Mouse (Mus musculus): Measurements from ENCODE around the gene Crybg2. TPM values are rescaled to one million over a fixed set of nuclear protein-coding genes. Genes with fewer than 3 reads are reported as not detected.
A peak's percentile ranks its signal among the peaks of the same experiment; 100 is the strongest.

The Crybg2 gene
- polyA plus RNA-seq, 1 experiment from 2014 or later, result 11.1 TPM

DNA sequence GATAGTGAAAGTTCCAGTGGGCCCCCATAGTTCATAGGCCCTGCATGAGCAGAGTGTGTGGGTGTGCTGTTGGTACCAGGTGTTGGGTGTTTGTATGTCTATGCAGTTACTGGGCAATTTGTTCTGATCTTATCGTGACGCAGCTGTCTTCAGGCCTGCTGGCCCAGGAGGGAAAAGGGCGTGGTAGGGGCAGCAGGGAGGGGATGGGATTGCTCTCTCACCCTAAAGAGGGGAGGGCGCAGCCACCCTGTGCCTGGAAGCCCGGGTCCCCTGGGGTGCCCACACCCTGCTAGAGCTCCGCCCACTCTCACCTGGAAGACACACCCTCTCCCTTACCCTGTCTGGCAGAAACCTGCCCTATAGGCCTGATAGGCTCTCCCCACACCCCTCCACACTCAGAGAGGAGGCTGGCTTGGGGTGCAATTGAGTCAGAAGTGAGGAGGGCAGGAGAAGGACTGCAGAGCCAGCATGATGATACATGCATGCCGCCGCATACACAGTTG lies 1.4 kb downstream of the Crybg2 start:
- H3K4me1 ChIP-seq, result peaks cover 11% of the 10 kb centered on the region
- H3K9ac ChIP-seq, result no peak overlapping the region
- peak overlapping the region; percentile 61 for H3K27ac ChIP-seq
- no peak overlapping the region for H3K4me3 ChIP-seq (replicated peaks)
- H3K9me3 ChIP-seq, result no peaks in the 10 kb centered on the region
- ATAC-seq (ENCODE audit: insufficient read depth, low FRiP score, low read depth), result peak; percentile 80
- H3K36me3 ChIP-seq, result no peaks in the 10 kb centered on the region
- H3K27me3 ChIP-seq (replicated peaks), result peaks cover 5% of the 10 kb centered on the region; the same call in 1 of the 2 replicates
- 39% methylated on average over 8 of the region's 8 CpGs for WGBS
- H3K4me2 ChIP-seq, result no peak overlapping the region

DNA sequence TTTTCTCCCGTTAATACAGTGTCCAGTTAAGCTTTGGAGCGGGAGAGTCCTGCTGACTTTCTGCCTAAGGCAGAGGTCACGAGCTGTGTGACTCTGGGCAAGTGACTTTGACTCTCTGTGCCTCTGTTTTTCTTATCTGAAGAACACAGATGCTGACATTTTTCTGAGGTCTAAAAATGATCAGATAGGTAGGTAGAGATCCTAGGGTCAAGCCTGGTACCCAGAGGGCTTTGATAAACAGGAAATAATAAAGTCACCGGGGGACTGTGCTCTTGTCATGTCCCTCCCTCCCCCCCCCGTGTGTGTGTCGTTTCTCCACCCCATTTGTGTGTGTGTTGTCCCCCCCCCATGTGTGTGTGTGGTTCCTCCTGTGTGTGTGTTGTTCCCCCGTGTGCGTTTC lies 1.9 kb downstream of the Crybg2 start:
- H3K36me3 ChIP-seq, result no peaks in the 10 kb centered on the region
- 0 out of 2 replicates have a peak overlapping the region, but pooled peaks have one; percentile 32 for H3K27ac ChIP-seq
- whole genome bisulfite sequencing, result 57% methylated on average over 8 of the region's 8 CpGs
- H3K27me3 ChIP-seq (replicated peaks), result peaks cover 5% of the 10 kb centered on the region; the same call in 1 of the 2 replicates
- no peak overlapping the region for H3K4me2 ChIP-seq
- H3K9me3 ChIP-seq, result no peaks in the 10 kb centered on the region
- H3K4me1 ChIP-seq, result peaks cover 13% of the 10 kb centered on the region
- no peak overlapping the region for H3K9ac ChIP-seq
- no peak overlapping the region for H3K4me3 ChIP-seq (replicated peaks)
- no peak for ATAC-seq (ENCODE audit: insufficient read depth, low FRiP score, low read depth)

DNA sequence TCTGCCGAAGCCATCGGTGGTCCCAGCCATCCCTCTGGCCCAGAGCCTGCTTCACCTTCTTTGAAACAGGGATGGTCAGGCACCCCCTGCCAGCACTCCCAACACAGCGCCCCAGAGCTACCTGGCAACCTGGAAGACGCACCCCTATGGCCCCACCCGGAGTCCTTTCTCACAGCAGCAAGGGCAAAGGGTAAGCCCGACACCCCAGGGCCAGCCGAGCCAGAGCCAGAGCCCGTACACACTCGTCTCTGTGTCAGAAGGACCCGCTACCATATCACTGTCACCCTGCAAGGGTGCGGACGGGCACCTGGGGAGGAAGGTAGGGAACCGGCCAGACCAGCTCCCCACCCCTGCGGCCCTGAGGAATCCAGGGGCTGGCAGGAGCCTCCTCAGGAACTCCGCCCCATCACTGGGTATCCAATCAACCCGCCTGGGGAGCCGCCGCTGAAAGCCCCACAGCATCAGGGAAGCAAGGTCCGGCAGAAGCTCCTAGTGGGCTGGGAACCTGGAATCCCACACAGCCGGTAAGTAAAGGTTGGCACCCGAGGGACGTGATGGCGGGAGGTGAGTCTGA lies 4.9 kb downstream of the Crybg2 start:
- H3K36me3 ChIP-seq, result no peaks in the 10 kb centered on the region
- no peak overlapping the region for H3K27ac ChIP-seq
- peak overlapping the region; percentile 32 for H3K4me3 ChIP-seq (replicated peaks)
- ATAC-seq (ENCODE audit: insufficient read depth, low FRiP score, low read depth), result peak; percentile 67
- peaks cover 12% of the 10 kb centered on the region for H3K4me1 ChIP-seq
- peak overlapping the region; percentile 31 for H3K4me2 ChIP-seq
- no peaks in the 10 kb centered on the region for H3K9me3 ChIP-seq
- H3K27me3 ChIP-seq (replicated peaks), result no peaks in the 10 kb centered on the region; the same call in 1 of the 2 replicates
- no peak overlapping the region for H3K9ac ChIP-seq
- WGBS, result 17% methylated on average over 23 of the region's 23 CpGs

DNA sequence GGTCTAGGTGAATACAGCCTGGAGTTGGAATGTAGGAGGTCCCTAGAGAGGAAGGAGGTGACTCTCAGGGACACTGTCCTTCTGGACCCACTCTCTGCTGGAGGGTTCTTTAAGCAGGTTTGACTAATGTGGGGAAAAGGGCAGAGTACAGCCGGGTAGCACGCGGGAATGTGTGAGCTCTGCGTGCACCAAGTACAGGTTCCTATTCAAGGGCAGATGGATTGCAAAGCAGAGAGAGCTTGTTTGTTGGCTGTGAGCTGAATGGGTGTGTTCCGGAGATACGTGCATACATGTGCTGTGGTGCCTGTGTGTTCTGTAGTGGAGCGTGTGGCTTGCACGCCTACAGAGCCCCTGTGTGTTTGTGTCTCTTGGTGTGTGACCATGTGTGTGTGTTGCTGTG lies 6.8 kb downstream of the Crybg2 start:
- 76% methylated on average over 8 of the region's 8 CpGs for WGBS
- H3K36me3 ChIP-seq, result no peaks in the 10 kb centered on the region
- H3K27me3 ChIP-seq (replicated peaks), result no peaks in the 10 kb centered on the region; the same call in 1 of the 2 replicates
- peaks cover 9% of the 10 kb centered on the region for H3K4me1 ChIP-seq
- peak overlapping the region; percentile 32; the same call in 1 of the 2 replicates for H3K4me2 ChIP-seq
- H3K9me3 ChIP-seq, result no peaks in the 10 kb centered on the region
- H3K27ac ChIP-seq, result peak overlapping the region; percentile 61; the same call in 1 of the 2 replicates
- ATAC-seq (ENCODE audit: insufficient read depth, low FRiP score, low read depth), result peak; percentile 40
- H3K9ac ChIP-seq, result no peak overlapping the region
- no peak overlapping the region; the same call in 1 of the 2 replicates for H3K4me3 ChIP-seq (replicated peaks)

DNA sequence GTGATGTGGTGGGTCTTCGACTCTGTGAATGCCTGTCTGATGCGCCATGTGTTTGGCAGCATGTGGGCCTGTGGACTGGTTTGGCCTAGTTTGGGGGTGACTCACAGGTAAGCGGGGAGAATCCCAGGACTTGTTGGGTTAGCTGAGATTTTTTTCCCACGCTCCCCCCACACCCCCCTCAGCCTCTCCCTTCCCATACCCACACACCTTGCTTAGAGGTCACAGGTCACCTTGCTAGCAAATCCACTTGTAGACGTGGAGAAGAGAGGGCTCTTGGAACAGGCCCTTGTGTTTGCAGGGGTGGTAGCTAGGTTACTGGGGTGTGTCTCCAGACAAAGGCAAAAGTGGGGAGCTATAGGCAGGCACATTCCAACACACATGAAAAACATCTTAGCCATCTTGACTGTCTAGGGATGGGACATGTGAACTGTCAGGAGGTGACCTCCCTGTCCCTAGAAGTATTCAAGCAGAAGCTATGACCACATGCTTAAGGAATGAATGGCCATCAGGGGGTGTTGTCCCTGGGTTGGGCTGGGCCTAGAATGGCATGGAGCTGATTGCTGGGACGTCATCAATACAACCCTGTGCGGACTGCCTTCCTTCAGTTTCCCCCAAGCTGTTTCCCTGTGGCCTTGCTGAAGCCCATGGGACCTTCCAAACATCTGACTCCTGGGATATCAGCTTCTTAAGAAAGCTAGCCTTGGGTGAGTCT lies 7.4 kb downstream of the Crybg2 start:
- whole genome bisulfite sequencing, result 66% methylated on average over 7 of the region's 7 CpGs
- 0 out of 2 replicates have a peak, but pooled peaks have one; percentile 37 for ATAC-seq (ENCODE audit: insufficient read depth, low FRiP score, low read depth)
- no peak overlapping the region for H3K9ac ChIP-seq
- H3K4me1 ChIP-seq, result peaks cover 9% of the 10 kb centered on the region; the same call in 1 of the 2 replicates
- no peaks in the 10 kb centered on the region for H3K36me3 ChIP-seq
- no peaks in the 10 kb centered on the region for H3K9me3 ChIP-seq
- H3K4me3 ChIP-seq (replicated peaks), result no peak overlapping the region
- no peaks in the 10 kb centered on the region; the same call in 1 of the 2 replicates for H3K27me3 ChIP-seq (replicated peaks)
- peak overlapping the region; percentile 19; the same call in 1 of the 2 replicates for H3K4me2 ChIP-seq
- peak overlapping the region; percentile 61; the same call in 1 of the 2 replicates for H3K27ac ChIP-seq

DNA sequence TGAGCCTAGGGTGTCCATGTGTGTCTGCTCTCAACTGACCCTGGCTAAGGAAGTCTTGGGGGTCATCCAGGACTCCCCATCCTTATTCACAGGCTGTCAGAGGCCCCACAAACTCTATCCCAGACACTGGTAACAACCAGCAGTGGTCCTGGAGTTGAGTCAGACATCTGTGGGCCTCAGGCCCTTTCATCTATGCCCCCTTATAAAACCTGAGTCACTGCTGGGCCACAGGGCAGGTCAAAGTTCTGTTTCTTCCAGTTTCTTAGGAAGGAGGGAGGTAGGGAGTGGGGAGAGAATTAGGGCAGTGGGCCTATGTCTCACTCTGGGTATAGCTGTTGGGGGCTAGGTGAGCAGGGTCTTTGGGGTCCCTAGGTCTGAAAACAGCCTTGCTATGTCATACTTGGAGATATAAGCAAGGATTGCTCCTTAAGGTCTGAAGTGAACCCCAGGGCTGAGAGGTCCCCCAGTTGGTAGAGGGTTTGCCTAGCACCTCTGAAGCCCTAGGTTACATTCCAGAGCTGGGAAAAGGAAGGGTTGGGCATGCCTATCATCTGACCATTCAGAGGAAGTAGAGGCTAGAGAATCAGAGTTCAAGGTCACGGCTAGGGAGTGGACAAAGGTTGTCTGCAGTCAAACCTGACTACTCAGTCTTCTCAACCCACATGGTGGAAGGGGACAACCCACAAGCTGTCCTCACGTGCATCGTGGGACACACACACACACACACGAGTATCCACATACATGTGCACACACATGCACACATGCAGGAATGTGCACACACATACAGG lies 8.4 kb downstream of the Crybg2 start:
- no peak for ATAC-seq (ENCODE audit: insufficient read depth, low FRiP score, low read depth)
- Histone ChIP-seq H3K36me3 (no peaks in the 10 kb centered on the region), H3K4me3 (replicated peaks) (no peak overlapping the region), H3K27me3 (replicated peaks) (no peaks in the 10 kb centered on the region; the same call in 1 of the 2 replicates), H3K4me2 (peak overlapping the region; percentile 19; the same call in 1 of the 2 replicates), H3K4me1 (peaks cover 9% of the 10 kb centered on the region; the same call in 1 of the 2 replicates), H3K9ac (no peak overlapping the region), H3K9me3 (no peaks in the 10 kb centered on the region), H3K27ac (no peak overlapping the region)
- WGBS, result 85% methylated on average over 4 of the region's 4 CpGs

DNA sequence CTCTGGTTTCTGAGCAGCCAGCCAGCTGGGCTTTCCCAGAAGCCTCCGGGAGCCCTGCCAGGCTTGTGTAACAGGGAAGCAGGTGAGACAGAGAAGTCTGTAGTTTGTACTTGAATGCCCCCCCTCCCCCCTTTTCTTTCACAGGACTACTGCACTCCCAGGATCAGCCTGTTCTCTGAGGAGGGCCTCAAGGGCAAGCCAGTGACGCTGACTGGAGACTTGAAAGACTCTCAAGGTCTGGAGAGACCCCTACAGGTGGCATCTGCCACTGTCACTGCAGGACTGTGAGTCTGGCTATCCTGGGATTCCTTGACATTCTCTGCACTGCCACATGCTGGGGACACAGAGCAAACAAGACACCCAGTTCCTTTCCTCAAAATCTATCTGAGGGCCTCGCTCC lies 18.1 kb downstream of the Crybg2 start:
- H3K36me3 ChIP-seq, result no peaks in the 10 kb centered on the region
- H3K27ac ChIP-seq, result no peak overlapping the region
- H3K4me2 ChIP-seq, result no peak overlapping the region
- no peaks in the 10 kb centered on the region for H3K9me3 ChIP-seq
- H3K9ac ChIP-seq, result no peak overlapping the region
- no peak overlapping the region for H3K4me3 ChIP-seq (replicated peaks)
- H3K4me1 ChIP-seq, result peaks cover 9% of the 10 kb centered on the region
- ATAC-seq (ENCODE audit: insufficient read depth, low FRiP score, low read depth), result no peak; the same call in 1 of the 2 replicates
- H3K27me3 ChIP-seq (replicated peaks), result no peaks in the 10 kb centered on the region
- 26% methylated on average over 3 of the region's 3 CpGs for WGBS

DNA sequence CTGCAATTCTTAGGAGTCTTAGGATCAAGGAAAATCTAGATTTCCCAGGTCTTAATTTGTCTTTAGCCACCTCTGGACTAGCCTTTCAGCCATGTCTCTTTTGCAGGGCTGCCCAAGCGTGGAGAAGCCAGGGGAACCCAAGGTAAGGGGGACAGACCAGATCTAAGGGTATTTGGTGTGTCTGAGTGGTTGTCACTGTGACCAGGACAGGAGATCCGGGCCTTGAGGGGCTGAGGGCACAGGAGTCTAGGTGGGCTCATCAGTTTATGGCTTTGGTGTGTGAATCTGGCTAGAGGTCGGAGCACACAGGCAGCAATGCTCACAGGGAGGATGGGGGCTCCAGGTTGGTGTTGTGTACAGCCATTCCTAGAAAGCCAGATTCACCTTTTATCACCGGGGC lies 20.1 kb downstream of the Crybg2 start:
- no peak for ATAC-seq (ENCODE audit: insufficient read depth, low FRiP score, low read depth)
- Histone ChIP-seq H3K4me3 (replicated peaks) (no peak overlapping the region), H3K27me3 (replicated peaks) (no peaks in the 10 kb centered on the region), H3K9me3 (no peaks in the 10 kb centered on the region), H3K27ac (no peak overlapping the region), H3K36me3 (no peaks in the 10 kb centered on the region), H3K4me1 (peaks cover 9% of the 10 kb centered on the region), H3K9ac (no peak overlapping the region), H3K4me2 (no peak overlapping the region)
- WGBS, result 78% methylated on average over 4 of the region's 4 CpGs

DNA sequence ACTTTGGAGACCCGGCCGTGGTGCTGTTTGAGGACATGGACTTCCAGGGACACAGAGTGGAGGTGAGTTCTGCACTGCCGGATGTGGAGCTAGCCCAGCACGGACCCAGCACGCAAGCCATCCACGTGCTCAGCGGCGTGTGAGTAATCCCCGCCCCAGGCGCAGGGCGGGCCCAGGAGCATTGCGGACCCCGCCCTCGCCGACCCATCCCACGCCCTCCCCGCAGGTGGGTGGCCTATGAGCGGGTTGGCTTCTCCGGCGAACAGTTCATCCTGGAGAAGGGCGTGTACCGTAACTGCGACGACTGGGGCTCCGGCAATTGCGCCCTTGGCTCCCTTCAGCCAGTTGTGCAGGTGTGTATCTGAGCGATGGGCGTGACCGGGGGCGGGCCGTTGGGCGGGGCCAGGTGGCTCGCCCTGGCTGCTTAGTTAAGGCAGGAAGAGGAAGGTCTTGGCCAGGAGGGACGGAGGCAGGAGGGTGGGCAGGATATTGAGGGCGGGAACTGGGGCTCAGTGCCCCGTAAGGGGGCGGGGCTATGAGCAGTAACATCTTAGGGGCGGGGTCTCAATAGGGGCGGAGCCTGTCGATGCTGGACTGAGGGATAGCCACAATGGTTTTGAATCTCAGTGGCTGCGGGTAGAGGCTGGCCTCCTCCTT lies 21.2 kb downstream of the Crybg2 start:
- Histone ChIP-seq H3K9me3 (no peaks in the 10 kb centered on the region), H3K36me3 (no peaks in the 10 kb centered on the region), H3K4me1 (peaks cover 9% of the 10 kb centered on the region), H3K4me2 (peak overlapping the region; percentile 68), H3K27ac (no peak overlapping the region), H3K9ac (no peak overlapping the region), H3K27me3 (replicated peaks) (no peaks in the 10 kb centered on the region), H3K4me3 (replicated peaks) (peak overlapping the region; percentile 36)
- peak; percentile 94 for ATAC-seq (ENCODE audit: insufficient read depth, low FRiP score, low read depth)
- WGBS, result under 1% methylated on average over 41 of the region's 41 CpGs

DNA sequence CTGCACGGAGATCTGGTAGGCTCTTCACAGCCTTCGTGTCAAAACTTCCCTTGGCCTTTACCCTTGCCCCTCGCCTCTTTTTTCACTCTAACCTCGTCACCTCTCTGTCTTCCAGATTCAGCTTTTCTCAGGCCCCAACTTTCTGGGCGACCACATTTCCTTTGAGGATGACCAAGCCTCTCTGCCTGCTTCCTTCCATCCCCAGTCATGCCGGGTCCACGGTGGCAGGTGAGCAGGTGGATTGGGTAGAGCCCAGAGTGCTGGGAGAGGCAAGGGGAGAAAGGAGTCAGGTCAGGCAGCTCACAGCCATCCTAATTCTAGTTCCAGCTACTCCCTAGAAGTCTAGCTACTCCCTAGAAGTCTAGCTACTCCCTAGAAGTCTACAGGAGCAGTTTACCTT lies 21.8 kb downstream of the Crybg2 start:
- H3K4me1 ChIP-seq, result peaks cover 9% of the 10 kb centered on the region
- H3K9me3 ChIP-seq, result no peaks in the 10 kb centered on the region
- 9% methylated on average over 7 of the region's 7 CpGs for WGBS
- no peak overlapping the region for H3K9ac ChIP-seq
- H3K36me3 ChIP-seq, result no peaks in the 10 kb centered on the region
- H3K4me3 ChIP-seq (replicated peaks), result peak overlapping the region; percentile 36
- H3K27ac ChIP-seq, result no peak overlapping the region
- no peak for ATAC-seq (ENCODE audit: insufficient read depth, low FRiP score, low read depth)
- peak overlapping the region; percentile 68 for H3K4me2 ChIP-seq
- H3K27me3 ChIP-seq (replicated peaks), result no peaks in the 10 kb centered on the region

DNA sequence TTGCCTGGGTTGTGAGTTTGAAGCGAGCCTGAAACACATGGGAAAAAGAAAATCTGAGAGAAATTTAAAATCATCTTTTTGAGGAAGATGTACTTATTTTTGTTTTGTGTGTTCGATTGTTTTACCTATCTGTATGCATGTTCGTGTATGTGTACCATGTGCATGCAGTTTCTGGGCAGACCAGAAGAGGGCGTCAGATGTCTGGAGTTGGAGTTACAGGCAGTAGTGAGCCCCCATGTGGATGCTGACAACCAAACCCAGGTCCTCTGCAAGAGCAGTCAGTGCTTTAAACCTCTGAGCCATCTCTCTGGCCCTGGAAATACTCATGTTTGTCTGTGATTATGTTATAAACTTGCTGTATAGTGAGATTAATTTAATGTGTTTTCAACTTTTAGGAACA lies 24.4 kb downstream of the Crybg2 start:
- Histone ChIP-seq H3K9me3 (no peaks in the 10 kb centered on the region), H3K4me2 (no peak overlapping the region), H3K4me3 (replicated peaks) (no peak overlapping the region), H3K9ac (no peak overlapping the region), H3K4me1 (peaks cover 9% of the 10 kb centered on the region), H3K36me3 (no peaks in the 10 kb centered on the region), H3K27ac (no peak overlapping the region), H3K27me3 (replicated peaks) (no peaks in the 10 kb centered on the region)
- ATAC-seq (ENCODE audit: insufficient read depth, low FRiP score, low read depth), result no peak
- 88% methylated on average over 4 of the region's 4 CpGs for WGBS
